Mouse (Mus musculus) stomach, postnatal 0 days (tissue): ENCODE results near the gene Tekt3.

Source experiments
- CTCF ChIP-seq: IDR thresholded peaks from 2 replicates; pipeline ENCODE4 v1.5.1; 2016; ENCODE audit warnings: antibody characterized with exemption, low read depth, mild to moderate bottlenecking, moderate library complexity
- EP300 ChIP-seq: optimal IDR thresholded peaks from 2 replicates; pipeline ENCODE3; 2016; ENCODE audit warnings: antibody characterized with exemption

DNA sequence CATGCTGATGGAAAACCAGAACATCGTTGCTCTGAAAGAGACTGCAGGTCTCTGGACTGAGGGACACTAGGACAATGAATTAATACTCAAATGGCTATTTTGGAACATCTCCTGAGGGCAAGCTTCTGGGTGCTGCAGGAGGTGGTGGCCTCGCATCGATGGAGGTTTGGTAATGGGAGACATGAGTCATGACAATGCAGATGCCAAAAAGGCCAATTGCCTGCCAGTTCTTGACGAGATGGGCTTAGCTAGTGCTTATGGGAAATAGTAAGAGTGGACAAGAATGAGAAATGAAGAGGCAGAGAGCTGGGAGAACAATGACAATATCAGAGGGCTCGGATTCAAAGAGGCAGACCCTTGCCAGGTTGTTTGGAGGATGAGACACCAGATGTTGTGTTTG lies 38.0 kb upstream of the Tekt3 start:
- TF ChIP-seq EP300 (no peak), CTCF (no peak)
